Mouse (Mus musculus) heart, adult 2 months (tissue): ENCODE data around the gene Krtap1-5.

ENCODE experiments used
- CTCF ChIP-seq: fragments of 200-600 bp; IDR thresholded peaks from 2 replicates; pipeline ENCODE4 v1.8.1; 2022; ENCODE audit warnings: antibody characterized with exemption, mild to moderate bottlenecking, moderate library complexity
- EP300 ChIP-seq: fragments of 200-500 bp; IDR thresholded peaks from 2 replicates; pipeline ENCODE4 v1.6.1; 2011; ENCODE audit warnings: low read depth, low read length, control low read depth; ENCODE audit not compliant: insufficient read depth
- POLR2A ChIP-seq: fragments of 200-500 bp; IDR thresholded peaks from 2 replicates; pipeline ENCODE4 v1.6.1; 2011; ENCODE audit warnings: mild to moderate bottlenecking, low read depth, low read length, control low read depth; ENCODE audit not compliant: insufficient read depth

GRCm38 (mm10) chr11:99539721-99540120 is 41.1 kb downstream of the Krtap1-5 start:
- TF ChIP-seq POLR2A (no peak), CTCF (no peak), EP300 (no peak)
